Mouse (Mus musculus) small intestine, adult 2 months (tissue): ENCODE measurements around the gene Flywch1.

Experiments used
- CTCF ChIP-seq: fragments of 200-500 bp; IDR thresholded peaks from 2 replicates; pipeline ENCODE4 v1.5.1; 2012; ENCODE audit warnings: low read depth, mild to moderate bottlenecking, control low read depth, inconsistent platforms, low read length, moderate library complexity, mixed read lengths; ENCODE audit not compliant: insufficient replicate concordance, insufficient read length; ENCODE audit errors: extremely low read depth
- POLR2A ChIP-seq: fragments of 200-500 bp; IDR thresholded peaks from 2 replicates; pipeline ENCODE4 v1.6.1; 2012; ENCODE audit warnings: low read depth, mild to moderate bottlenecking, control low read depth, inconsistent platforms, low read length, moderate library complexity

DNA sequence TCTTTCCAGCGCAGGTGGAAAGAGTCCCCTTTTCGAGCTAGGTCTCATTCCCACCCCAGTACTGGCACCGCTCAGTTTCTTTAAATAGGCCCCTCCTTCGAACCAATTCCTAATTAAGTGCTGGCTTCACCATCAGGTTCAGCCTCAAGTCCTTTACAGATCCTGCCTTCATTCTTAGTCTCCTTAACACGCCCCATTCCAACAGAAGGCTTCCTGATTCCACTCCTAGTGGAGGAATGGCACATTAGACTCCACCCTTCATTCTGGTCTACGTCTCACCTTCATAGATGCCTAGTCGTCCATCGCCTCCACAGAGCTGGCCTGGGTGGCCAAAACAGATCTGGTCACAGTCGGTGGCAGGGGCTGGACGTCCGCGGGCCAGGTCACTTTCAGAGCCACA is 28.5 kb downstream of the Flywch1 start:
- TF ChIP-seq CTCF (no peak), POLR2A (no peak)
